Mouse (Mus musculus) heart, postnatal 36 days (tissue): ENCODE measurements at regions not wholly inside any gene's neighbourhood (a gene's known extent, or its start where the extent isn't known, plus 50 kb on each side); places are given as distances from the start of the nearest gene placed in this dataset.
A peak's percentile ranks its signal among the peaks of the same experiment; 100 is the strongest.

Source experiments
- DNase-seq, 2 experiments: peaks; one replicate each; pipeline ENCODE4 v3.0.0; 2021 to 2022
- intact Hi-C: fragments of 180-260 bp; cut with DNase I; formaldehyde crosslinking; loops from one replicate; pipeline ENCODE4 v1.15.1; 2025

GRCm38 (mm10) chr17:85848526-85848925 lies 160.5 kb upstream of the Six2 start:
- intact Hi-C loops, result no loop called here
- DNase-seq, result no peak

GRCm38 (mm10) chr17:85847756-85848155 lies 159.7 kb upstream of the Six2 start:
- DNase-seq, result no peak
- intact Hi-C loops, result no loop called here

DNA sequence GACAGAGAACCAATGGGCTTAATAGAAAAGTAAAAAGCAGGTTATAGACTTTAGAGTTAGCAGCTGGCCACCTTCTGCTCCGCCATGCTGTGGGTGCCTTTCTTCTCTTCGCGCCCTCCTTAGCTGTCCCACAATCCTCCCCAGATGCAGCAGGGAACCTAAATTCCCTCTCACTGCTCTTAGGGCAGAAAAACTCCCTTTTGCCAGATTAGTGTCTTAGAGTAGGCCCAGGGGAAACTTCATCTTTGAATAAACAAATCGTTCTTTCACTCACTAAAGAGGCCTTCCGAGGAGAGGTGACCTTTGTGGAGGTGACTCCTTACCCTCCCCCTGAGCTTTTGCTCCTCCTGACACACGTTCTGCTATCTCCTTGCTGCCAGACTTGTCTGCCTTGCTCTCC lies 157.0 kb upstream of the Six2 start:
- no peak for DNase-seq
- intact Hi-C loops, result no loop called here

DNA sequence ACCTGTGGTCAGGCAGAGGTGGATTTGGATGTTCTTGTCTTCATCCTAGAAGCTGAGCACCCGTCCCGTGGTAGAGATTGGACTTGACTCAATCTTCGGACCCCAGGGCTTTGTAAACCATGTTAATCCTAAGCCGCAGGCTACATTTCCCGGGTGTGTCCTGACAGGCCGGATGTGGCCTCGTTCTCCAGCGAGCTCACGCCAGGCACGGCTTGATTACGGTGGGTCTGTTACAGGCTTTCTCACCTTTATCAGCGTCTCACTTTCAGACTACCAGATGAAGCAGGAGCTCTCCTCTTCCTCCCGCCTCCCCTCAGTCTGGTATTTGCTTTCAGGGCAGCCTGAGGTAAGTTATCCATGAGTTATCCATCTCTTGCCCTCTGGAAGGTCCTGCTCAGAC lies 156.4 kb upstream of the Six2 start:
- DNase-seq, result no peak
- intact Hi-C loops, result no loop called here

- intact Hi-C loops, result no loop called here
- DNase-seq, result no peak
Measured at GRCm38 (mm10) chr17:85823036-85823435, 135.0 kb upstream of the Six2 start.

GRCm38 (mm10) chr17:85821861-85822260 lies 133.8 kb upstream of the Six2 start:
- DNase-seq, result no peak
- intact Hi-C loops, result no loop called here

DNA sequence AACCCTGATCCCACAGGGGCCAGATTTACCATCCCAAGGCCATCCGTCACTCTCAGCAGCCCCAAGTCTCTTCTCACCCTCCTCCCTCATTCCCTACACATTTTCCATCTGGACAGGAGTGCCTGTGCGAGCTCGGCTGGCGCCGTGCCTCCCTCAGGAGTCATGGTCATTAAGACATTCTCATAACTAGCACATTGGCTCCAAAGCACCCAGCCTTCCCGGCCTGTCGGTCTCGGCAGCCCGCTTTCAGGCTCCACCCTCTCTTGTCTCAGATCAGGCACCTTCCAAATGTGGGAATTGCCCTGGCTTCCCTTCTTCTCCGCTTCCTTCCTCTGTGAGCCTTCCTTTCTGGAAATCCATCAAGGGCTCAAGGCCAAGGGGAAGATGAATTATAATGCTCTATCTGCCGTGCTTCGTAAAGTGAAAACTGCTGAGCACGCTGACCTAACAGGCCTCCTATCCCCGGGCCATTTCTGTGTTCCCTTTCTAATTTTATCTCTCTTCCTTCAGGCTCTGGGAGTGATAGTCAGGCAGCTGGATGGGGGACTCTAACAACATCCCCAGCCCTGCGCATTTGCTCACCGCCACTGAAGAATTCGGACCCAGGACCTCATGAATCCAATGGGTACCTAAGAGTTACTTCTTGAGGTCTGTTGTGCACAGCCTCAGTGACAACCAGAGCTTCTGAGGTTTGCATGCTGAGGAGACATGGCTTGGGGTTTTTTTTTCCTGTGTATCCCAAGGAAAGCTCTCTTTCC lies 130.2 kb upstream of the Six2 start:
- no peak for DNase-seq
- intact Hi-C loops, result no loop called here

- DNase-seq, result no peak
- intact Hi-C loops, result no loop called here
Measured at GRCm38 (mm10) chr17:85816521-85816920, 128.4 kb upstream of the Six2 start.

DNA sequence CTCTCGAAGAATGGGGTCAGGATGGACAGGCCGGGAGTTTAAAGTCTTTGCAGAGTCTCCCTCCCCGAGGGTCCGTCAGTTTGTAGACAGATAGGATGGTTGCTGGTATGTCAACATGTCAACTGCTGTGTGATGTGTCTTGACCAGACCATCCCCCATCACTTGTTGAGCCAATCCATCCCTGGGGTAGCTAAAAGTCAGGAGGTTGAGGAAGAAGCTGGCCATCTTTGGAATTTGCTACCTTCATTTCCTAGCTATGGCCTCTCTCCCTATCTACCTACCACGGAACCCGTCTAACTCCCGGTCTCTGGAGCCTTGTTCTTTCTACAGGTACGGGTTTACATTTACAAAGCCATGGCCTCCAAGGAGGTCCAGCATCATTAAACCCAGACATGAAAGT lies 128.0 kb upstream of the Six2 start:
- DNase-seq, result no peak
- intact Hi-C loops, result no loop called here

DNA sequence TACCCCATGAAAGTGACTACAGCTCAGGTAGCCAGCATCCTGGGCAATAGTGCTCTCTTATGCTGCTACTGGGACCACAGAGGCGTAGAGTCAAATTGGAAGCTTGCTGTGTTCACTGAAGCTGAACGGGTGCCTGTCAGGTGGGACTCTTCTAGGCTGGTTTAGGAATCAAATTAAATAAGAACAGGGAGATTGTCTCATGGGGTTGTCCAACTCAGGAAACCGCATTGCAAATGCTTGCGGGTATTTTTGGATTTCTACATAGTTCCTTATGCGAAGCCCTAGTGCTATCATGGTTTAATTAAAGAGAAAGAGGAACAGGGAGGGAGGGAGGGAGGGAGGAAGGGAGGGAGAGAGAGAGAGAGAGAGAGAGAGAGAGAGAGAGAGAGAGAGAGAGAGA lies 120.5 kb upstream of the Six2 start:
- intact Hi-C loops, result no loop called here
- DNase-seq, result no peak

DNA sequence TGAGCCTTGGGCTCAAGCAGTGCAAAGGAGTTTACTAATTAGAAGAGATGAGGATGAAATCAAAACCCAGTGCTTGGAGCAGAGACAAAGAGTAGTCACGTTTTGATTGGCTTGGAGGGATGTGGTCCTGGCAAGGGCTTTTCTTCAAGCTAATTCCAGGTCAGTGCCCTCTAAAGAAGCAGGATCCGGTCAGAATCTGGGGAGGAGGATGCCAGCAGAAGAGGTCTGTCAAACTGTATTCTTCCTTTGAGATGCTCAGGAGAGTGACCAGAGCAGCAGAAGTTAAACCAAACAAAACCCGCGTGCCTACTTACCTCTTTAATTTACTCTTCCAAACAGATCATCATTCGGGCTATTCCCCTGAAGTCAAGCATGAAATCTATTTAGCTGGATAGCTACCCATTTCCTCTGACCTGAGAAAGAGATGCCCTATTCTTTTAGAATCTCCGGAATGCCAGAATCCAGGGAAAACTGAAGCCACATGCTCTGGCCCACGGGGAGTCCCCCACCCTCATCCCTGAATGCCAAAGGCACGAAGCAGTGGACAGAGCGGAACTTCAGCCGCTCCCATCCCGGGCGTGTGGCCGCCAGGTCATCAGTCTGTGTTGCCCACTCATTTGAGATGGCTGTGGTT lies 117.8 kb upstream of the Six2 start:
- DNase-seq, result no peak

DNA sequence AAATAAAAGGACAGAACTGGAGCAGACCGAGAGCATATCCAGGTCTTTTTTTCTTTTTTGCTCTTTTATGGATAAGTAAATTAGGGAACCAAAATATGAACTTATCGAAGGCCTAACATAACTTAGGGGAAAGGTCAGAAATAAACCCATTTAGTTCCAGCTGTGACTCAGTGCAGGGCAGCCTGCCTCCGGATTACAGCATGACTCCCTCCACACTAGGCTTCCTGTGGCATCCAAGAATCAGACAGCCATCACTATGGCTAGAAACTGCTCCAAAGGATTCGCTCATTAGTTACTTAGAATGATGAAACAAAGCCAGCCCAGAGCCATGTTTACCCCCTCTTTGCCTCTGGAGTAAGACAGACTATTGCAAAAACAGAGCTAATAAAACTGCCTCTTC lies 116.6 kb upstream of the Six2 start:
- DNase-seq, result peak in 1 of 2 experiments; percentile 32
- intact Hi-C loops, result no loop called here

More for the DNA sequence above, 117.8 kb upstream of the Six2 start:
- intact Hi-C loops, result no loop called here

- intact Hi-C loops, result no loop called here
- no peak for DNase-seq
Measured at GRCm38 (mm10) chr17:85801734-85802133, 113.7 kb upstream of the Six2 start.

DNA sequence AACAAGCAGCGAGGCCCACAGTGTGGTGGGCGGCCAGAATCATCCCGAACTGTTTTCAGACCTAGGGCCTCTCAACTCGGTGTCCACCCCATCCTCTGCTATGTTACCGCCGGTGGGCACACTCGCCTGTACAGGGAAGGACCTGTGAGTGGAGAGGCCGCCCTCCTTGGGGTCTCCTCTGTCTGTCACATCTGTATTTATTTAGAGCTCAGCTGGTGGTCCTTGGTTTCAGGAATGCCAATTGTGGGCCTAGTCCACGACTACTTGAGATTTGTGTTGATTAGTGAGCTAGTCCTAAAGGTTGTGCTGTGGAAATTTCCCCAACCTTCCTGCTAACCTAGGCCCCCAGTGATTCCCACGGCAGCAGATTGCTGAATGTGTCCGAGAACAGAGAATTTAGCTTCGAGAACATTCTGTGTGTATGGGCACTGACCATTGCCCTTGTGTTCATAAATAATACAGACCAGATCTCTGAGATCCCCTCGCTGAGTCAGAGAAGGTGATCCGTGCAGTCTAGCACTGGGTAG lies 113.1 kb upstream of the Six2 start:
- intact Hi-C loops, result no loop called here
- no peak for DNase-seq

- DNase-seq, result no peak
- intact Hi-C loops, result no loop called here
Measured at GRCm38 (mm10) chr17:85800357-85801078, 112.4 kb upstream of the Six2 start.

- intact Hi-C loops, result no loop called here
- DNase-seq, result peak in 1 of 2 experiments; percentile 13
Measured at GRCm38 (mm10) chr17:85799865-85800356, 111.8 kb upstream of the Six2 start.

GRCm38 (mm10) chr17:85799081-85799864 lies 111.2 kb upstream of the Six2 start:
- intact Hi-C loops, result no loop called here
- no peak for DNase-seq

GRCm38 (mm10) chr17:85797755-85798154 lies 109.7 kb upstream of the Six2 start:
- intact Hi-C loops, result no loop called here
- no peak for DNase-seq

DNA sequence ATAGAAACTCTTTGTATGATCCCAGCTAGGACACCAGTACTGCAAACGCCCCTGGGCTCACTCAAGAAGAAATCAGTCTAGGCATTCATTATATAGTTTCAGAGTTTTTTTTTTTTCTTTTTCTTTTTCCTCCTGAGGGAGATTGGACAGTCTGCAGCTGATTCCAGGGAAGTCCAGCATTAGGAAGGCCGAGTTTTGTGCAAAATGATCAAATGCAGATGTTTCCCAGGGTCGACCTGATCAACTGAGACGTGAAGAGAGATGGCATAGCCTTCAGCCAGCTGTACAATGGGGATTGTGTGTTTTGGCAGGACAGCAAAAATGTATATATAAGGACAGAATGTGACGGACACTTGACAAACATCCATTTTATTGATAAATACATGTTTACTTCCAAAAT lies 107.7 kb upstream of the Six2 start:
- DNase-seq, result no peak
- intact Hi-C loops, result no loop called here

DNA sequence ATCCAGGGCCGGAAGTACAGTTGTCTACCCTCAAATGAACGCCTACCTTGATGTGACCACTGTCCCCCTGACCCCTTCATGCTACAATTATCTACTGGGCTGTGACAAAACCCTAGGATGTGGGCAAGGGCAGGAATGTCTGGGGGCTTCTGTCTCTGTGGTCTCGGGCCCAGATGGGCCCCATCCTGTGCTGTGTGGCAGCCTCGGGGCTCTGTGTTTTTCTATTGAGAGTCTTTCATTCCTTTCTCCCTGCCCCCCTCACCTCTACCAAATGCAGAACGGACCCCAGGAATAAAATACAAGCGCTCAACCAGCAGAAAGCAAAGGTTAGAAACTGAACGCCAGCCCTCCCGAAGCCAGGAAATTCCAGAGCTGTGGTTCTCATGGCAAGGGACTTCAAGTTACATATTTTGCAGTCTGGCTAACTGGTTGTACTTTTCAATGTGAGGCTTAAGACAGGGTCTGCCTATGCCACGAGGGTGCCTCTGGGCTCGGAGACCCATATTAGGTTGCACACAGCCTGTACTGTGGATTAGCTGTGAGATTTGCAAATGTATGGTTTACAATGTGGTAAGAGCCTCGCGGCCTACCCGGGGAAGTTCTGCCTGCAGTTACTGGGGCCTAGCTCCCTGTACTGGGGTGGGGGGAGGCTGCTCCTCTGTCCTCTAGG lies 97.7 kb upstream of the Six2 start:
- intact Hi-C loops, result no loop called here
- no peak for DNase-seq
